9 mouse cellular contexts compared by ENCODE assay signal in genomic region chr2:131187602-131187922, GRCm38 (mm10). TPM values are rescaled to one million over a fixed set of nuclear protein-coding genes. Genes with fewer than 3 reads are reported as not detected.
DNase-seq lines count a peak whose midpoint lies in the region; ATAC-seq and TF ChIP-seq lines count a peak whose summit lies in the region.
"Had no signal": no experiment of that assay in that cellular context is flagged by ENCODE, and none has a peak within 500 bp of the region (broad histone marks: within the 10 kb centered on the region; RNA-seq: fewer than 3 reads in every experiment).

No protein-coding gene starts in this region.

- H3K36me3 ChIP-seq in lung, embryonic 15.5 days = peaks cover 12% of the 10 kb centered on the region
- peaks cover 5% of the 10 kb centered on the region for H3K36me3 ChIP-seq in forebrain, embryonic 11.5 days (ENCODE audit: control insufficient read depth, insufficient read depth, low read length)
- H3K36me3 ChIP-seq in limb, embryonic 14.5 days (ENCODE audit: control insufficient read depth, insufficient read depth, low read length) = peaks cover 24% of the 10 kb centered on the region
- H3K36me3 ChIP-seq in stomach, embryonic 14.5 days (ENCODE audit: control insufficient read depth, insufficient read depth, low read length) = peaks cover 10% of the 10 kb centered on the region

- H3K4me1 ChIP-seq in lung, embryonic 15.5 days = peaks cover 40% of the 10 kb centered on the region
- peaks cover 24% of the 10 kb centered on the region for H3K4me1 ChIP-seq in forebrain, embryonic 11.5 days (replicated peaks; ENCODE audit: control insufficient read depth, insufficient read depth, low read length)
- H3K4me1 ChIP-seq in limb, embryonic 14.5 days (ENCODE audit: control insufficient read depth, insufficient read depth, low read length) = peaks cover 17% of the 10 kb centered on the region
- H3K4me1 ChIP-seq in stomach, embryonic 14.5 days (ENCODE audit: control insufficient read depth, insufficient read depth, low read length) = peaks cover 33% of the 10 kb centered on the region

- no peak overlapping the region for H3K27ac ChIP-seq in lung, embryonic 15.5 days
- H3K27ac ChIP-seq in forebrain, embryonic 11.5 days (ENCODE audit: low read depth, low read length) = peak overlapping the region; percentile 48; the same call in 1 of the 2 replicates
- no peak overlapping the region for H3K27ac ChIP-seq in limb, embryonic 14.5 days (replicated peaks; ENCODE audit: low read depth, low read length)
- H3K27ac ChIP-seq in stomach, embryonic 14.5 days (ENCODE audit: low read length) = peak overlapping the region; percentile 62; the same call in 1 of the 2 replicates

- TF ChIP-seq POLR2A in limb, embryonic 14.5 days (IDR thresholded peaks at IDR 0.05; ENCODE audit: borderline replicate concordance, extremely low read depth, insufficient read depth, insufficient read length) = no peak

- WGBS in lung, embryonic 15.5 days = 26% methylated on average over 3 of the region's 3 CpGs
- 13% methylated on average over 3 of the region's 3 CpGs for WGBS in forebrain, embryonic 11.5 days
- 21% methylated on average over 3 of the region's 3 CpGs for WGBS in limb, embryonic 14.5 days
- 23% methylated on average over 3 of the region's 3 CpGs for WGBS in stomach, embryonic 14.5 days

- no peaks in the 10 kb centered on the region for H3K27me3 ChIP-seq in lung, embryonic 15.5 days
- H3K27me3 ChIP-seq in forebrain, embryonic 11.5 days (ENCODE audit: control insufficient read depth, insufficient read depth, low read length) = no peaks in the 10 kb centered on the region
- H3K27me3 ChIP-seq in limb, embryonic 14.5 days (ENCODE audit: control insufficient read depth, insufficient read depth, low read length) = no peaks in the 10 kb centered on the region
- no peaks in the 10 kb centered on the region for H3K27me3 ChIP-seq in stomach, embryonic 14.5 days (ENCODE audit: control insufficient read depth, insufficient read depth, low read length)

- no peak for DNase-seq in lung, postnatal 10 days
- DNase-seq in forebrain, embryonic 11.5 days (ENCODE audit: low spot score) = no peak
- DNase-seq in limb, embryonic 14.5 days (ENCODE audit: low spot score) = no peak
- no peak for DNase-seq in layer of hippocampus, adult 18-20 months (ENCODE audit: low spot score in 2 of 2)
- DNase-seq in frontal cortex, postnatal 36 days (ENCODE audit: low spot score in 2 of 2) = no peak
- DNase-seq: adrenal gland, postnatal 36 days; layer of hippocampus, adult 9-11 months had no signal

- H3K4me3 ChIP-seq in lung, embryonic 15.5 days = peak overlapping the region; percentile 62
- peak overlapping the region; percentile 44 for H3K4me3 ChIP-seq in forebrain, embryonic 11.5 days (ENCODE audit: low read depth, low read length)
- H3K4me3 ChIP-seq in limb, embryonic 14.5 days (replicated peaks; ENCODE audit: low read length) = peak overlapping the region; percentile 59
- peak overlapping the region; percentile 54 for H3K4me3 ChIP-seq in stomach, embryonic 14.5 days (ENCODE audit: low read depth, low read length)

- no peak for ATAC-seq in lung, embryonic 15.5 days (ENCODE audit: borderline replicate concordance, extremely low read depth, low FRiP score, low TSS enrichment)
- ATAC-seq in forebrain, embryonic 11.5 days (replicated peaks; ENCODE audit: low FRiP score) = no peak
- ATAC-seq in limb, embryonic 14.5 days (ENCODE audit: low FRiP score, low read depth) = no peak
- no peak for ATAC-seq in stomach, embryonic 14.5 days (ENCODE audit: insufficient number of reproducible peaks, insufficient read depth, low FRiP score, low read depth)

- peak overlapping the region; percentile 62 for H3K9ac ChIP-seq in lung, embryonic 15.5 days
- peak overlapping the region; percentile 89 for H3K9ac ChIP-seq in forebrain, embryonic 11.5 days (ENCODE audit: low read length)
- H3K9ac ChIP-seq in limb, embryonic 14.5 days (ENCODE audit: low read depth, low read length, severe bottlenecking) = peak overlapping the region; percentile 64
- peak overlapping the region; percentile 75 for H3K9ac ChIP-seq in stomach, embryonic 14.5 days (replicated peaks; ENCODE audit: low read depth, low read length)

- no peaks in the 10 kb centered on the region for H3K9me3 ChIP-seq in lung, embryonic 15.5 days
- H3K9me3 ChIP-seq in forebrain, embryonic 11.5 days (ENCODE audit: control insufficient read depth, low read length) = no peaks in the 10 kb centered on the region
- no peaks in the 10 kb centered on the region for H3K9me3 ChIP-seq in limb, embryonic 14.5 days (ENCODE audit: control insufficient read depth, low read length)
- no peaks in the 10 kb centered on the region for H3K9me3 ChIP-seq in stomach, embryonic 14.5 days (ENCODE audit: control insufficient read depth, low read depth, low read length)

- peak overlapping the region; percentile 77 for H3K4me2 ChIP-seq in lung, embryonic 15.5 days
- H3K4me2 ChIP-seq in forebrain, embryonic 11.5 days (ENCODE audit: low read depth, low read length, severe bottlenecking) = peak overlapping the region; percentile 65
- peak overlapping the region; percentile 66 for H3K4me2 ChIP-seq in limb, embryonic 14.5 days (replicated peaks; ENCODE audit: low read depth, low read length, severe bottlenecking)
- H3K4me2 ChIP-seq in stomach, embryonic 14.5 days (replicated peaks; ENCODE audit: low read depth, low read length) = peak overlapping the region; percentile 78

RNA-seq across cellular contexts. Expression of gene Spef1, which starts 0.5 kb away (rescaled TPM):
- 5.0 and 5.8 TPM in 2 replicates for polyA plus RNA-seq in lung, embryonic 15.5 days (2015; fragmentation: Nextera tagmentation; extraction: Ambion mirVana)
- 9.3 and 10.3 TPM in 2 replicates for polyA plus RNA-seq in forebrain, embryonic 11.5 days (2014; fragmentation: Nextera tagmentation; extraction: Ambion mirVana)
- 16.3 and 18.2 TPM in 2 replicates for polyA plus RNA-seq in limb, embryonic 14.5 days (2012; rRNA removed)
- 6.7 and 8.1 TPM in 2 replicates for polyA plus RNA-seq in limb, embryonic 14.5 days (2014; fragmentation: Nextera tagmentation; extraction: Ambion mirVana)
- 9.2 and 9.8 TPM in 2 replicates for polyA plus RNA-seq in stomach, embryonic 14.5 days (2014; fragmentation: Nextera tagmentation; extraction: Ambion mirVana)
- 1 to 10 TPM; 7.2 to 9.0 TPM for total RNA-seq in layer of hippocampus, adult 18-20 months (2021)

RNA-seq across cellular contexts. Expression of gene Cdc25b, which starts 0.8 kb away (rescaled TPM):
- 56.1 and 58.4 TPM in 2 replicates for polyA plus RNA-seq in lung, embryonic 15.5 days (2015; fragmentation: Nextera tagmentation; extraction: Ambion mirVana)
- 92.2 and 93.0 TPM in 2 replicates for polyA plus RNA-seq in forebrain, embryonic 11.5 days (2014; fragmentation: Nextera tagmentation; extraction: Ambion mirVana)
- 76.4 and 88.9 TPM in 2 replicates for polyA plus RNA-seq in limb, embryonic 14.5 days (2012; rRNA removed)
- 52.1 and 56.2 TPM in 2 replicates for polyA plus RNA-seq in limb, embryonic 14.5 days (2014; fragmentation: Nextera tagmentation; extraction: Ambion mirVana)
- 58.0 and 63.4 TPM in 2 replicates for polyA plus RNA-seq in stomach, embryonic 14.5 days (2014; fragmentation: Nextera tagmentation; extraction: Ambion mirVana)
- total RNA-seq in layer of hippocampus, adult 18-20 months (2021) = 10 to 100 TPM; 15.5 to 15.9 TPM

RNA-seq across cellular contexts. Expression of gene Cenpb, which starts 7.7 kb away (rescaled TPM):
- polyA plus RNA-seq in lung, embryonic 15.5 days (2015; fragmentation: Nextera tagmentation; extraction: Ambion mirVana) = 12.6 and 14.1 TPM in 2 replicates
- 12.3 and 13.7 TPM in 2 replicates for polyA plus RNA-seq in forebrain, embryonic 11.5 days (2014; fragmentation: Nextera tagmentation; extraction: Ambion mirVana)
- 48.3 and 56.4 TPM in 2 replicates for polyA plus RNA-seq in limb, embryonic 14.5 days (2012; rRNA removed)
- 9.2 and 12.2 TPM in 2 replicates for polyA plus RNA-seq in limb, embryonic 14.5 days (2014; fragmentation: Nextera tagmentation; extraction: Ambion mirVana)
- polyA plus RNA-seq in stomach, embryonic 14.5 days (2014; fragmentation: Nextera tagmentation; extraction: Ambion mirVana) = 9.0 and 9.9 TPM in 2 replicates
- total RNA-seq in layer of hippocampus, adult 18-20 months (2021) = 10 to 100 TPM; 70.4 to 73.5 TPM

RNA-seq across cellular contexts. Expression of gene Ap5s1, which starts 19.3 kb away (rescaled TPM):
- polyA plus RNA-seq in lung, embryonic 15.5 days (2015; fragmentation: Nextera tagmentation; extraction: Ambion mirVana) = 22.6 and 27.0 TPM in 2 replicates
- 30.6 and 31.4 TPM in 2 replicates for polyA plus RNA-seq in forebrain, embryonic 11.5 days (2014; fragmentation: Nextera tagmentation; extraction: Ambion mirVana)
- 29.5 and 50.9 TPM in 2 replicates for polyA plus RNA-seq in limb, embryonic 14.5 days (2012; rRNA removed)
- 25.9 and 26.7 TPM in 2 replicates for polyA plus RNA-seq in limb, embryonic 14.5 days (2014; fragmentation: Nextera tagmentation; extraction: Ambion mirVana)
- polyA plus RNA-seq in stomach, embryonic 14.5 days (2014; fragmentation: Nextera tagmentation; extraction: Ambion mirVana) = 27.0 TPM in 2 replicates
- 10 to 100 TPM; 22.1 to 24.4 TPM for total RNA-seq in layer of hippocampus, adult 18-20 months (2021)

RNA-seq across cellular contexts. Expression of gene 1700037H04Rik, which starts 27.7 kb away (rescaled TPM):
- 60.4 and 61.5 TPM in 2 replicates for polyA plus RNA-seq in lung, embryonic 15.5 days (2015; fragmentation: Nextera tagmentation; extraction: Ambion mirVana)
- 122 and 132 TPM in 2 replicates for polyA plus RNA-seq in forebrain, embryonic 11.5 days (2014; fragmentation: Nextera tagmentation; extraction: Ambion mirVana)
- 62.7 and 76.1 TPM in 2 replicates for polyA plus RNA-seq in limb, embryonic 14.5 days (2012; rRNA removed)
- 59.4 and 67.4 TPM in 2 replicates for polyA plus RNA-seq in limb, embryonic 14.5 days (2014; fragmentation: Nextera tagmentation; extraction: Ambion mirVana)
- 84.6 and 88.9 TPM in 2 replicates for polyA plus RNA-seq in stomach, embryonic 14.5 days (2014; fragmentation: Nextera tagmentation; extraction: Ambion mirVana)
- total RNA-seq in layer of hippocampus, adult 18-20 months (2021) = 10 to 100 TPM; 57.7 to 60.0 TPM

Comparison
In these comparisons a context has a peak if more than half of its experiments do, and no peak if none do; other contexts are left out.
1. H3K27ac ChIP-seq: peak in forebrain, embryonic 11.5 days (single experiment) and stomach, embryonic 14.5 days (single experiment); none in lung, embryonic 15.5 days (single experiment) and limb, embryonic 14.5 days (single experiment).
2. Peak in every context shown above with its lines, with median percentiles within 50 percentile points of each other: H3K4me2 ChIP-seq, H3K4me3 ChIP-seq and H3K9ac ChIP-seq.